Mouse (Mus musculus): Measurements from ENCODE around the gene Dcun1d4. TPM values are rescaled to one million over a fixed set of nuclear protein-coding genes. Genes with fewer than 3 reads are reported as not detected.

The Dcun1d4 gene
- polyA plus RNA-seq, 1 experiment from 2014 or later, result 42.2 TPM

DNA sequence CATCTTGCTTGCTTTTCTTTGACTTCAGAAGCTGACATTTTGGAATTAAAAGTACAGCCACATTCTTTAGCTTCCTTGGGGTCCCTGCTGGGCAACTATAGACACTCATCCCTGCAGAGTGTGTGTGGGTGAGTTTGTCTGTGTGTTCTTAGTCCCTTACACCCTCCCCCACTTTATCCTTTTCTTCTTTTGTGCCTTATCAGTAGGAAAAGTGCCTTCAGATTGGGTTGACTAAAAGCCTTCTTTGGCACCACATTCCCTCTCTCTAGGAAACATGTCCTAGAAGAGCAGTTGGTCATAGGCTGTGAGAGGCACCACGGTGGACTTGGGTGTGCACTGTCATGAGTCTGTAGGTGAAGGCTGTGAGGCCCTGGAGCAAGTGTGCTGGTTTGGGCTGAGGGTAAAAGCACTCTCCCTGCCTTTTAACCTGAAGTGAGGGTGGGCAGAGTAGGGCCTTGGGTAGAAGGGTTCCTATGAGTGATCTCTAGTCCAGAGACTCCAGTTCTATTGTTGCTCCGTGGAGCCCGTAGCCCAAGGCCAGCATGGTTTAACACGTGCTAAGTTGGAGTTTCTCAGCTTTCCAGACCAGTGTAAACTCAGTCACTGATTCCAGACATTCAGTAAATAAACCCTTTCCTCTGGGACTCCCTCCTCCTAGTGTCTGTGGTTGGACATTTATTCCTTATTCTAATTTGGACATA, 43.6 kb downstream of the Dcun1d4 start:
- H3K4me1 ChIP-seq (replicated peaks), result no peaks in the 10 kb centered on the region
- H3K9ac ChIP-seq (replicated peaks), result no peak overlapping the region
- H3K27me3 ChIP-seq, result no peaks in the 10 kb centered on the region
- no peak overlapping the region for H3K4me2 ChIP-seq
- 90% methylated on average over 4 of the region's 4 CpGs for WGBS
- H3K4me3 ChIP-seq (replicated peaks), result no peak overlapping the region
- peaks cover 76% of the 10 kb centered on the region for H3K36me3 ChIP-seq
- H3K9me3 ChIP-seq, result no peaks in the 10 kb centered on the region
- no peak for ATAC-seq (ENCODE audit: insufficient number of reproducible peaks, insufficient read depth, low FRiP score, low TSS enrichment, low read depth)
- no peak overlapping the region for H3K27ac ChIP-seq

DNA sequence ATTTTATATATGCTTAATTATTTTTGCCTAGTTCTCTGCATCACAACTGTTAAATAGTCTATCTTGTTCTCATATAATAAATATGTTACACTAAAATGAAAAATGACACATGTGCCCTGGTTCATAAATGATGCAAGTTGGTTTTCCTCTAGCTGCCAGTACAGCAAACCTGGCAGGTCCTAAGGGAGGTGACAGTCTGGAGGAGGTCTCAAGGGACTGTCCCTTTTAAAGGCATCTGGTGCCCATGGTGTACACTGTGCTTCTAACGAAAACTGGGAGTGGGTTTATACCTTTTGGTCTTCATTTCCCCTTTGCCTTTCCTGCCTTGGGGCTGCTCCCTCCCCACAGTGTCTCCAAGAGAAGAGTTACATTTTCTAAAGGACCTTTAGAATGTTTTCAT, 51.4 kb downstream of the Dcun1d4 start:
- 64% methylated on average over 1 of the region's 1 CpGs for WGBS
- Histone ChIP-seq H3K9ac (replicated peaks) (no peak overlapping the region), H3K27ac (no peak overlapping the region), H3K36me3 (peaks cover 75% of the 10 kb centered on the region), H3K4me2 (no peak overlapping the region), H3K9me3 (no peaks in the 10 kb centered on the region), H3K4me3 (replicated peaks) (no peak overlapping the region), H3K4me1 (replicated peaks) (no peaks in the 10 kb centered on the region), H3K27me3 (no peaks in the 10 kb centered on the region)
- no peak for ATAC-seq (ENCODE audit: insufficient number of reproducible peaks, insufficient read depth, low FRiP score, low TSS enrichment, low read depth)

- H3K27ac ChIP-seq, result no peak overlapping the region
- H3K36me3 ChIP-seq, result peaks cover 82% of the 10 kb centered on the region
- WGBS, result 80% methylated on average over 9 of the region's 9 CpGs
These were observed 52.1 kb downstream of the Dcun1d4 start for GRCm38 (mm10) chr5:73532879-73533278.

DNA sequence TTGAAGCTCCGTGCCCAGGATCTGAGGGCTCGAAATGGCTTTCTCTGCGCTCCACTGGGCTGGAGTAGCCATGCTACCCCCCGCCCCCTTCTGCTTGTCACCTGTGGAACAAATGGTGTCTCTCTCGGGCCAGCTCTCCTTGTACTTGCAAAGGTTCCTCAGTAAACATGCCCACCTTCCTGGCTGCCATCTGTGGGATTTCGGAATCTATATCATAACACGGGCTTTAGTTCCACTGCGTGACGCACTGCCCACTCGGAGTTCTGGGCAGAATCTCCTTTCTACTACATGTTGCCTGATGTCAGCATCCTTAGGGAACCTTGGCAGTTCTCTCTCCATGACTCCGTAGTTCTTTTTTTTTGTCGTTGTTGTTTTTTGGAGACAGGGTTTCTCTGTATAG, 56.9 kb downstream of the Dcun1d4 start:
- no peak for ATAC-seq (ENCODE audit: insufficient number of reproducible peaks, insufficient read depth, low FRiP score, low TSS enrichment, low read depth)
- Histone ChIP-seq H3K9ac (replicated peaks) (no peak overlapping the region), H3K4me3 (replicated peaks) (no peak overlapping the region), H3K27ac (no peak overlapping the region), H3K9me3 (no peaks in the 10 kb centered on the region), H3K27me3 (no peaks in the 10 kb centered on the region), H3K4me2 (no peak overlapping the region), H3K4me1 (replicated peaks) (no peaks in the 10 kb centered on the region), H3K36me3 (peaks cover 69% of the 10 kb centered on the region)
- 86% methylated on average over 12 of the region's 12 CpGs for WGBS

More at GRCm38 (mm10) chr5:73532879-73533278, 52.1 kb downstream of the Dcun1d4 start:
- no peak for ATAC-seq (ENCODE audit: insufficient number of reproducible peaks, insufficient read depth, low FRiP score, low TSS enrichment, low read depth)
- H3K4me3 ChIP-seq (replicated peaks), result no peak overlapping the region
- H3K27me3 ChIP-seq, result no peaks in the 10 kb centered on the region
- H3K4me2 ChIP-seq, result no peak overlapping the region
- H3K9ac ChIP-seq (replicated peaks), result no peak overlapping the region
- no peaks in the 10 kb centered on the region for H3K4me1 ChIP-seq (replicated peaks)
- no peaks in the 10 kb centered on the region for H3K9me3 ChIP-seq

- H3K27me3 ChIP-seq, result no peaks in the 10 kb centered on the region
- no peak overlapping the region for H3K9ac ChIP-seq (replicated peaks)
- 0 out of 2 replicates have a peak, but pooled peaks cover 2% of the 10 kb centered on the region for H3K4me1 ChIP-seq (replicated peaks)
- ATAC-seq (ENCODE audit: insufficient number of reproducible peaks, insufficient read depth, low FRiP score, low TSS enrichment, low read depth), result no peak
- H3K9me3 ChIP-seq, result no peaks in the 10 kb centered on the region
- WGBS, result 86% methylated on average over 11 of the region's 11 CpGs
- no peak overlapping the region for H3K4me2 ChIP-seq
- H3K27ac ChIP-seq, result no peak overlapping the region; the same call in 1 of the 2 replicates
- H3K4me3 ChIP-seq (replicated peaks), result no peak overlapping the region
- H3K36me3 ChIP-seq, result peaks cover 71% of the 10 kb centered on the region
These were observed 57.9 kb downstream of the Dcun1d4 start for GRCm38 (mm10) chr5:73538586-73539298.

DNA sequence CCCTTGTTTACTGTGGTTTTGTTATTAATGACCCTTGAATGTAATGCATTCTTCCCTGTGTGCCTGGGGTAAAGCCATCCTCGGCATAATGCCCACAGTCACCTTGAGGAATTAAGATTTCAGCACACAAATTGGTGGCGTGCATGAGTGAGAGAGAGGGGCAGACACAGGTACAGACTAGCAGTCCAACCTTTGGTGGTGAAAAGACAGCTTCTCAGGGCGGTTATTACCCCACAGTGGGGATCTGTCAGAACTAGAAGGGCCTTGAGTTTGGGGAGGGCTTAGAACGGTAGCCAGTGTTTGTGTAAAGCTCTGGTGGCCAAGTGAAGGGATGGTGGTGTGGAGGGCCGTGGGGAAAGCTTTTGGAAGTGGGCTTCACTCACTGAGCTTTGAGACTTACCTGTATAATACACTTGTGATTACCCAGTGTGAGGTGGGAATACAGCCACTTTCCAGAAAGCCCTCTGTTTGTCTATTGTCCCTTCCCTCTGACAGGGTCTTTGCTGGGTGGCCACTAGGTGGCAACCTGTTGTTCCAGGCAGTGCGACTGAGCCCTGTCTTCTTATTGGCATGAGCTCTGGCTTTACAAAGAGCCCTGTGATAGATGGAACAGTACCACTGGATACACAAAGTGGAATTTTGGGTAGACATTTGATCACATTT, 59.2 kb downstream of the Dcun1d4 start:
- Histone ChIP-seq H3K27ac (no peak overlapping the region), H3K27me3 (no peaks in the 10 kb centered on the region), H3K36me3 (peaks cover 71% of the 10 kb centered on the region), H3K9ac (replicated peaks) (no peak overlapping the region), H3K4me3 (replicated peaks) (no peak overlapping the region), H3K4me2 (no peak overlapping the region), H3K9me3 (no peaks in the 10 kb centered on the region), H3K4me1 (replicated peaks) (0 out of 2 replicates have a peak, but pooled peaks cover 2% of the 10 kb centered on the region)
- 66% methylated on average over 6 of the region's 6 CpGs for WGBS
- no peak for ATAC-seq (ENCODE audit: insufficient number of reproducible peaks, insufficient read depth, low FRiP score, low TSS enrichment, low read depth)

- Histone ChIP-seq H3K36me3 (peaks cover 72% of the 10 kb centered on the region), H3K4me3 (replicated peaks) (no peak overlapping the region)
- ATAC-seq (ENCODE audit: insufficient number of reproducible peaks, insufficient read depth, low FRiP score, low TSS enrichment, low read depth), result no peak
These were observed 59.7 kb downstream of the Dcun1d4 start for GRCm38 (mm10) chr5:73540511-73540871.

DNA sequence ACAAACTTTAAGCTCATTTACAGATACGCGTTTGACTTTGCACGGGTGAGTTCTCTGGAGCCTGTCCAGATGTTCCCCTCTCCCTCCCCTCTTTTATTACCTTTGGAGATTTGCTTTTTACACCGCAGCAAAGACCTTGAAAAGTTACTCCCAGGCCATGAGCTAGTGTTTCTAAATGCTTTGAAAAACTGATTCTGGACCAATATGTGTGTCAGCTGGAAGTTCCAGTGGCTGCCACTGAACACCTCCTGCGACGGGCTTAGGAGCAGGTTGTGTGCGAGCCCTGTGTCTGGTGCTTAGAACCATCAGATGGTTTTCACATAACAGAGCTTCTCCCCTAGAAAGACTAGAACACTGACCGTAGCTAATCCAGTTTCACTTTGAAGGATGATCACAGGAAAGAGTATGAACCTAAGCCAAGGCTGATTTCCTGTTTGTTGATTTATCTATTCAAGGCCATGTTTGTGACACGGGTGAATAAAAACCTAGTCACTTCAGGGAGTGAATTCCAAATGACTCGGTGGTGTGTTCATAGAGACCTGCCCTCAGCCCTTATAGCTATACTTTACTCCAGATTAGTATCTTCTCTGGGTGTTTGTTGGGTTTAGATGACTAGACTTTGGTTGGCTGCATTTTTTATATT, 63.4 kb downstream of the Dcun1d4 start:
- WGBS, result 61% methylated on average over 10 of the region's 10 CpGs
- Histone ChIP-seq H3K4me1 (replicated peaks) (0 out of 2 replicates have a peak, but pooled peaks cover 2% of the 10 kb centered on the region), H3K4me2 (no peak overlapping the region), H3K36me3 (peaks cover 67% of the 10 kb centered on the region), H3K9me3 (no peaks in the 10 kb centered on the region), H3K4me3 (replicated peaks) (no peak overlapping the region), H3K9ac (replicated peaks) (no peak overlapping the region), H3K27me3 (no peaks in the 10 kb centered on the region), H3K27ac (no peak overlapping the region)
- no peak for ATAC-seq (ENCODE audit: insufficient number of reproducible peaks, insufficient read depth, low FRiP score, low TSS enrichment, low read depth)

More at GRCm38 (mm10) chr5:73540511-73540871, 59.7 kb downstream of the Dcun1d4 start:
- H3K9ac ChIP-seq (replicated peaks), result no peak overlapping the region
- 0 out of 2 replicates have a peak, but pooled peaks cover 2% of the 10 kb centered on the region for H3K4me1 ChIP-seq (replicated peaks)
- no peak overlapping the region for H3K4me2 ChIP-seq
- no peaks in the 10 kb centered on the region for H3K9me3 ChIP-seq
- H3K27me3 ChIP-seq, result no peaks in the 10 kb centered on the region
- 94% methylated on average over 2 of the region's 2 CpGs for WGBS
- no peak overlapping the region for H3K27ac ChIP-seq

DNA sequence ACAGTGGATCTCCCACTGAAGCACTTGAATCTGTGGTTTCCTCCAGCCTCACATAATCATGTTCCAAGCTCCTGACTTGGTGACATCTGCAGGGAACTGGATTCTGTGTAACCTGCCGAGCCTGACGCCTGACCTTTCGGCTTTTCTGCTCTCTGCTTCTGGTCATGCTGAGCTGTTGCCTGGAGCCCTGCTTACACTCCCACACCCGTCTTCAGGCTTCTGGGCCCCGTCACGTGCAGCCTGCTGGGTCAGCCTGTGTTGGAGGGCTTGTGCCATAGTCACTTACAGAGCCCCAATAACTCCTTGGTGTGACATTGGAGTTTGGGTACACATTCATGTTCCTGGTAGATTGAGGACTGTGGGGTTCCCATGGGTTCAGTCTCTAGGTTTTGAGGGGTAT, 64.8 kb downstream of the Dcun1d4 start:
- peaks cover 77% of the 10 kb centered on the region for H3K36me3 ChIP-seq

GRCm38 (mm10) chr5:73547252-73547651, 66.5 kb downstream of the Dcun1d4 start:
- H3K27me3 ChIP-seq, result no peaks in the 10 kb centered on the region
- no peak overlapping the region for H3K27ac ChIP-seq
- no peak overlapping the region for H3K4me3 ChIP-seq (replicated peaks)
- no peaks in the 10 kb centered on the region for H3K9me3 ChIP-seq
- no peak overlapping the region for H3K4me2 ChIP-seq
- H3K9ac ChIP-seq (replicated peaks), result no peak overlapping the region
- H3K36me3 ChIP-seq, result peaks cover 72% of the 10 kb centered on the region
- 0 out of 2 replicates have a peak, but pooled peaks cover 2% of the 10 kb centered on the region for H3K4me1 ChIP-seq (replicated peaks)
- no peak for ATAC-seq (ENCODE audit: insufficient number of reproducible peaks, insufficient read depth, low FRiP score, low TSS enrichment, low read depth)
- WGBS, result 92% methylated on average over 7 of the region's 7 CpGs

More for the DNA sequence above, 64.8 kb downstream of the Dcun1d4 start:
- no peaks in the 10 kb centered on the region for H3K9me3 ChIP-seq
- 66% methylated on average over 6 of the region's 6 CpGs for WGBS
- no peaks in the 10 kb centered on the region for H3K27me3 ChIP-seq
- H3K4me3 ChIP-seq (replicated peaks), result no peak overlapping the region
- 0 out of 2 replicates have a peak, but pooled peaks cover 2% of the 10 kb centered on the region for H3K4me1 ChIP-seq (replicated peaks)
- ATAC-seq (ENCODE audit: insufficient number of reproducible peaks, insufficient read depth, low FRiP score, low TSS enrichment, low read depth), result no peak
- no peak overlapping the region for H3K9ac ChIP-seq (replicated peaks)
- H3K4me2 ChIP-seq, result no peak overlapping the region
- H3K27ac ChIP-seq, result no peak overlapping the region

- H3K9me3 ChIP-seq, result no peaks in the 10 kb centered on the region
- no peak overlapping the region for H3K4me2 ChIP-seq
- no peak for ATAC-seq (ENCODE audit: insufficient number of reproducible peaks, insufficient read depth, low FRiP score, low TSS enrichment, low read depth)
- no peak overlapping the region for H3K4me3 ChIP-seq (replicated peaks)
- no peak overlapping the region for H3K9ac ChIP-seq (replicated peaks)
- 0 out of 2 replicates have a peak, but pooled peaks cover 2% of the 10 kb centered on the region for H3K4me1 ChIP-seq (replicated peaks)
- H3K27ac ChIP-seq, result no peak overlapping the region
- H3K27me3 ChIP-seq, result no peaks in the 10 kb centered on the region
- peaks cover 71% of the 10 kb centered on the region for H3K36me3 ChIP-seq
- 87% methylated on average over 7 of the region's 7 CpGs for WGBS
These were observed 67.4 kb downstream of the Dcun1d4 start for GRCm38 (mm10) chr5:73548237-73548636.

All from limb, embryonic 12.5 days (tissue).